Mouse (Mus musculus) C2C12 (cell line): ENCODE results near the gene Scfd2. TPM values are rescaled to one million over a fixed set of nuclear protein-coding genes. Genes with fewer than 3 reads are reported as not detected.

ENCODE experiments used
- H3K27me3 ChIP-seq: one replicate; pipeline ENCODE4 v1.6.1; 2011; ENCODE audit not compliant: control insufficient read depth, insufficient read depth, insufficient read length
- H3K36me3 ChIP-seq: one replicate; pipeline ENCODE4 v1.6.1; 2011; ENCODE audit not compliant: control insufficient read depth, insufficient read depth
- H3K4me3 ChIP-seq: one replicate; pipeline ENCODE4 v1.5.1; 2011; ENCODE audit warnings: mild to moderate bottlenecking, control low read depth; ENCODE audit not compliant: poor library complexity, insufficient read depth, severe bottlenecking
- H3K79me2 ChIP-seq: one replicate; pipeline ENCODE4 v1.6.1; 2011; ENCODE audit not compliant: control insufficient read depth, insufficient read depth
- H3K79me3 ChIP-seq: one replicate; pipeline ENCODE4 v1.6.1; 2011; ENCODE audit warnings: low read depth, control low read depth
- H3ac ChIP-seq: one replicate; pipeline ENCODE3; 2011; ENCODE audit warnings: low read depth; ENCODE audit not compliant: control insufficient read depth, insufficient read length
- CEBPB ChIP-seq: IDR thresholded peaks from one replicate; pipeline ENCODE4 v1.6.1; 2011; ENCODE audit warnings: low read depth, mild to moderate bottlenecking, control low read depth, moderate library complexity
- CTCF ChIP-seq: IDR thresholded peaks from one replicate; pipeline ENCODE4 v1.5.1; 2011; ENCODE audit not compliant: control insufficient read depth, insufficient read depth, insufficient read length
- FOSL1 ChIP-seq: IDR thresholded peaks from one replicate; pipeline ENCODE4 v1.8.0; 2011; ENCODE audit warnings: mild to moderate bottlenecking, low read length; ENCODE audit not compliant: poor library complexity, insufficient read depth, severe bottlenecking
- MAX ChIP-seq: IDR thresholded peaks from one replicate; pipeline ENCODE4 v1.6.1; 2011; ENCODE audit warnings: mild to moderate bottlenecking, control low read depth
- MYOD1 ChIP-seq: IDR thresholded peaks from one replicate; pipeline ENCODE4 v1.6.1; 2011; ENCODE audit warnings: low read depth; ENCODE audit not compliant: control insufficient read depth, insufficient read length
- MYOG ChIP-seq: IDR thresholded peaks from one replicate; pipeline ENCODE4 v1.6.1; 2011; ENCODE audit not compliant: control insufficient read depth, insufficient read length; ENCODE audit errors: extremely low read depth
- USF1 ChIP-seq: IDR thresholded peaks from one replicate; pipeline ENCODE4 v1.6.1; 2011; ENCODE audit warnings: low read depth, mild to moderate bottlenecking, control low read depth, moderate library complexity
- polyA plus RNA-seq: library from polyadenylated mRNA; unstranded; fragments of >200 nt; fragmentation: generic; extraction: Trizol; gene quantifications from one replicate; pipeline ENCODE4 v1.2.1, GENCODE M21; 2012; ENCODE audit warnings: missing spikeins

Gene Scfd2
- polyA plus RNA-seq, 1 experiment = 5.8 TPM

DNA sequence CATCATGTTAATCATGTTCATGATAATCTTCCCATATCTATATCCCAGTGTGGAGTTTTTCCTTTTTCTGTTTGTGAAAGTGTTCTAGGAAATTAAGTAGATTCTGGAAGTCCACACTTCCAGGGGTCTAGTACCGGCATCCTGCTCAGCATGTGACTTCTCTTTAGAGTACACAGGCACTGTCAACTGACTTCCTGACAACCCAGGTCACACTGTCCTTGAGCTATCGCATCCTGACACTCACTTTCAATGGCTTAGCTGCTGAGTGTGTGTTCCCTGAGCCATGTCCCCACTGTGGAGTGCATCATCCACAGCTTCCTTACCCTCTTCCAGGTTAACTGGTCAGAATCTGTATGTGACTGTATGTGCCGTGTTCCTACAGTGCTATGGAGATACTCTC is 258.2 kb downstream of the Scfd2 start:
- no peak overlapping the region for H3K4me3 ChIP-seq
- TF ChIP-seq USF1 (no peak), CTCF (no peak), FOSL1 (no peak), MYOG (no peak), MYOD1 (no peak), MAX (no peak), CEBPB (no peak)
- no peaks in the 10 kb centered on the region for H3K79me2 ChIP-seq
- no peak overlapping the region for H3ac ChIP-seq
- no peaks in the 10 kb centered on the region for H3K79me3 ChIP-seq
- H3K36me3 ChIP-seq = no peaks in the 10 kb centered on the region
- no peaks in the 10 kb centered on the region for H3K27me3 ChIP-seq

DNA sequence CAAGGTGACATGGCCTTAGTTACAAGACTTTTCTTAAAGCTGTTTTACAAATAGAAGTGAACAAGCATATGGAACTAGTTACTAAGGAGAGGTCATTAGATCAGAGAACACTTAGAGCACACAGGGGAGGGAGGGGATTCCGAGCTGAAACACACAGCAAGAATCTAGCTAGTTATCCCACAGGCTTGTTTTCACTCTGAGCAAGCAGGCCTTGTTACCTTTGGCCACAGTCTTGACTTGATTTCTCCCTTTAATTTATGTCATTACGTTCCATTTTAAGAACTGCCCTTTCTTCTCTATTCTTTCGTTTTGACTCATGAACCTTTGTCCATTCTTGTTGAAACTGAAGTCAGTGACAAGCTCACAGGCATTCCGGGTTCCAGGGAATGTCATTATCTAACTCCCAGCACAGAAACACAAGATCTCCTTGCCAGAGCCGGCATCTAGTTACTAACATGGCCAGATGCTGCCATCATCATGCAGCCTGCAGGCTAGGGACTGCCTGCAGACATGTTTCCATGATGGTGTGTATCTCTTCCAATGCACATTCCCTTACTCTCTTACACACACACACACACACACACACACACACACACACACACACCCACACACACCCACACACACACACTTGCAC is 263.7 kb downstream of the Scfd2 start:
- no peaks in the 10 kb centered on the region for H3K79me2 ChIP-seq
- no peaks in the 10 kb centered on the region for H3K36me3 ChIP-seq
- TF ChIP-seq CEBPB (no peak), MYOG (no peak), CTCF (no peak), MAX (no peak)
- no peak overlapping the region for H3K4me3 ChIP-seq
- H3ac ChIP-seq = no peak overlapping the region
- no peaks in the 10 kb centered on the region for H3K27me3 ChIP-seq
- H3K79me3 ChIP-seq = no peaks in the 10 kb centered on the region

DNA sequence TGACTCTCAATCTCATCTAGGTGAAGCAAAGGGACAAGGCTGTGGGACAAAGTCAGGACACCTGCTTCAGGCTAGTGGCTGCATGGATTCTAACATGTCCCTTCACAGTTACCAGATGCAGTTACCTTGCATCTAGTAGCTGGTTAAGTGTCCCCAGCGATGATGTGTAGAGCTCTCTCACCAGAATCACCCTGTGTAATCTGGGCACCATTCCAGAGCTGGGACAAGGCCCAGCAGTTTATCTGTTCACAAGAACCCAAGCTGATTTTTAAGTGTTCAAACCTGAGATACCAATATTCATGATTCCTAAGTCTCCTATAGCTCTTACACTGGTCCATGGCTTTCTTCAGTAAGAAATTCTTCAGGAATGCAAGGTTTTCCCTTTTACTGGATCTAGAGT is 264.4 kb downstream of the Scfd2 start:
- H3K27me3 ChIP-seq = no peaks in the 10 kb centered on the region
- H3K36me3 ChIP-seq = no peaks in the 10 kb centered on the region
- no peak overlapping the region for H3ac ChIP-seq
- H3K4me3 ChIP-seq = no peak overlapping the region
- TF ChIP-seq MYOG = no peak
- no peak for TF ChIP-seq MAX
- TF ChIP-seq FOSL1 = no peak
- no peak for TF ChIP-seq MYOD1
- no peak for TF ChIP-seq USF1
- TF ChIP-seq CEBPB = no peak
- TF ChIP-seq CTCF = no peak
- H3K79me2 ChIP-seq = no peaks in the 10 kb centered on the region
- H3K79me3 ChIP-seq = no peaks in the 10 kb centered on the region

DNA sequence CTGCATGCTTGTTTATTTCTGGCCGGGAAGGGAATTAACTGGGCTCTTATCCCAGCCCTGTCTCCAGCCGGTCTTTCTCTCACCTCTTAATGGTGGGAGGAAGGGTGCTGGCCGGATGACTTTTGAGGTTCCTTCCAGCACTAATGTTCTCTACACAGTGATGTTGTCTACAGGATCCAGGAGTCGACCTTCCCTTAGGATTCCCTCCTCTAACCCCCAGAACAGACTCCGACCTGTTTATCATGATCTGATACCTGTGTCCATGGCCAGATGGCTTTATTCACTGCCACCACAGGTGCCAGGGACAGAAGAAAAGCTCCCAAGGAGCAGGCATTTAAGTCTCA is 265.1 kb downstream of the Scfd2 start:
- no peaks in the 10 kb centered on the region for H3K79me3 ChIP-seq
- no peak overlapping the region for H3ac ChIP-seq
- no peak overlapping the region for H3K4me3 ChIP-seq
- TF ChIP-seq MYOD1 (no peak), CTCF (no peak), FOSL1 (no peak), MAX (no peak), USF1 (no peak), CEBPB (no peak), MYOG (no peak)
- no peaks in the 10 kb centered on the region for H3K79me2 ChIP-seq
- no peaks in the 10 kb centered on the region for H3K27me3 ChIP-seq
- no peaks in the 10 kb centered on the region for H3K36me3 ChIP-seq

DNA sequence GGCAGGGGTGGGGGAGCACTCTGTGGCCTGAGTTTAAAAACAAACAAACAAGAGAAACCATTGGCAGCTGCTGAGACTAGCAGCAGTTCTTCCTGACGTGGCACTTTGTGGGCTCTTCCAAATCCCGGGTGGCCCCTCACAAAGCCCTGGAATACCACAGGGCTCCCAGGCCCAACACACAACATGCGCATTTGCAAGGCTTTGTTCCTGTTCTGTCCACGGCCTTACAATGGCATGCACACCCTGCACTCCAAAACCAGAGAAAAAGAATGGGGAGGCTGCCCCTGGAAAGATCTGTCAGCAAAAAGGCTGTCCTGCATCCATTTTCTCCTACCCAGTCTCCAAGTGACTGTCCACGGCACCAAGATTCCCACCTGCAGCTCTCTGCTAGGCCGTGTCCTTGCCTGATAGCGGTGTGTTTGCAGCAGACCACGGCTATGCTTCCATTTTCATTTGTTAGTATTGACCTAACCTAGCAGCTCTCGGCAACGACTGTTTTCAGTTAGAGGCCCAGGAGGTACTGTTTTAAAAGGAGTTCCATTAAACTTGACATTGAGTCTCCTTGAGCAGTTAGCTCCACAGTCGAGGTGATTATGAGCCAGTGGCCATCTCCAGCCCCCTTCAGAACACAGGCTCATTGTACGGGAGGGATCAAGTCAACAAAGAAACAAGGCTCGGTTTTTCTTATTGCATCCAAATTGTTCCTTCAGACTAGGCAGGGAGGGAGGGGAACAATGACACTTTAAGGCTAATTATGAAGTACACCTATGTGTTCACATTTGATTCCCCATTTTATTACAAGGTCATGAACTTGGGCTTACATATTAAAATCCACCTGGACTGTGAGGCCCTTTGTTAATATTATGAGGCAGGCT is 265.7 kb downstream of the Scfd2 start:
- TF ChIP-seq CEBPB (no peak), CTCF (no peak), FOSL1 (no peak)
- no peaks in the 10 kb centered on the region for H3K36me3 ChIP-seq
- no peak overlapping the region for H3K4me3 ChIP-seq
- H3ac ChIP-seq = no peak overlapping the region
- no peaks in the 10 kb centered on the region for H3K27me3 ChIP-seq
- H3K79me2 ChIP-seq = no peaks in the 10 kb centered on the region
- H3K79me3 ChIP-seq = no peaks in the 10 kb centered on the region

DNA sequence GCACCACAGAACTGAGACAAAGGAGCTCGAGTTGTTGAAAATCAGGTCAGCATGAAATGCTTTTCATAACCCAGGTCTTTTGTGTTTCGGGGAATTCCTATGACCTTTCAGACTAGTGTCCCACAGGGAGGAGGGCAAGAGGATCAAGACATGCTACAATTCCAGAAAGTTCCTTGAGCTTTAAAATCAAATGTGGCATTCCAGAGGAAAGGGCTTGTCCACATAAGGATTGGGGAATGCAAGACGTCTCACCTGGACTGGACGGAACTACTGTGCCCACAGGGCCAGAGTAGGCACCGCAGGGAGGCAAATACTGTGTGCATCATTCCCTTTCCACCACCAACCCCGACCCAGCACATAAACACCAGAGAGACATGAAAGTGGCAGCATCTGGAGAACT is 266.4 kb downstream of the Scfd2 start:
- no peaks in the 10 kb centered on the region for H3K79me3 ChIP-seq
- H3K36me3 ChIP-seq = no peaks in the 10 kb centered on the region
- TF ChIP-seq MAX = no peak
- no peak for TF ChIP-seq USF1
- no peak for TF ChIP-seq CEBPB
- no peak for TF ChIP-seq MYOD1
- no peak for TF ChIP-seq FOSL1
- no peak for TF ChIP-seq MYOG
- no peak for TF ChIP-seq CTCF
- H3K27me3 ChIP-seq = no peaks in the 10 kb centered on the region
- no peak overlapping the region for H3ac ChIP-seq
- no peaks in the 10 kb centered on the region for H3K79me2 ChIP-seq
- H3K4me3 ChIP-seq = no peak overlapping the region
